Mouse (Mus musculus) CH12.LX (cell line): ENCODE measurements around the gene Slc26a10.

ENCODE experiments used
- CHD1 ChIP-seq: IDR thresholded peaks from 2 replicates; pipeline ENCODE4 v1.6.1; 2012; ENCODE audit warnings: low read depth, low read length, improper control_type of control experiment, inconsistent platforms
- CTCF ChIP-seq, 2 experiments: IDR thresholded peaks in 1 of 2; conservative IDR thresholded peaks in 1 of 2; 2 replicates each; pipeline ENCODE4 v1.5.1; 2011 to 2012; ENCODE audit warnings: low read depth in 2 of 2, low read length in 2 of 2, improper control_type of control experiment in 1 of 2, inconsistent platforms in 1 of 2, mild to moderate bottlenecking in 1 of 2, moderate library complexity in 1 of 2
- EP300 ChIP-seq: IDR thresholded peaks from 2 replicates; pipeline ENCODE4 v1.6.1; 2011; ENCODE audit warnings: low read length, improper control_type of control experiment
- GABPA ChIP-seq: IDR thresholded peaks from 2 replicates; pipeline ENCODE4 v1.6.1; 2012; ENCODE audit warnings: low read depth, low read length, improper control_type of control experiment, inconsistent platforms; ENCODE audit not compliant: insufficient replicate concordance
- JUND ChIP-seq: conservative IDR thresholded peaks from 2 replicates; pipeline ENCODE4 v1.6.1; 2011; ENCODE audit warnings: low read depth, low read length, improper control_type of control experiment
- MAX ChIP-seq: IDR thresholded peaks from 2 replicates; pipeline ENCODE4 v1.6.1; 2011; ENCODE audit warnings: low read length, improper control_type of control experiment
- MEF2A ChIP-seq: IDR thresholded peaks from 2 replicates; pipeline ENCODE4 v1.6.1; 2014; ENCODE audit warnings: low read depth, mild to moderate bottlenecking, inconsistent platforms, low read length, improper control_type of control experiment, borderline replicate concordance
- MXI1 ChIP-seq: IDR thresholded peaks from 2 replicates; pipeline ENCODE4 v1.6.1; 2011; ENCODE audit warnings: mild to moderate bottlenecking, low read depth, low read length, improper control_type of control experiment
- POLR2AphosphoS2 ChIP-seq: IDR thresholded peaks from 2 replicates; pipeline ENCODE4 v1.6.1; 2011; ENCODE audit warnings: low read depth, low read length, improper control_type of control experiment
- RAD21 ChIP-seq: IDR thresholded peaks from 2 replicates; pipeline ENCODE4 v1.6.1; 2011; ENCODE audit warnings: low read depth, mild to moderate bottlenecking, low read length, improper control_type of control experiment, moderate library complexity
- TBP ChIP-seq: conservative IDR thresholded peaks from 2 replicates; pipeline ENCODE4 v1.6.1; 2011; ENCODE audit warnings: low read depth, low read length, improper control_type of control experiment
- USF1 ChIP-seq: IDR thresholded peaks from 2 replicates; pipeline ENCODE4 v1.6.1; 2014; ENCODE audit warnings: low read depth, mild to moderate bottlenecking, inconsistent platforms, low read length, improper control_type of control experiment
- ZNF384 ChIP-seq: IDR thresholded peaks from 2 replicates; pipeline ENCODE4 v1.6.1; 2012; ENCODE audit warnings: low read depth, low read length, improper control_type of control experiment, inconsistent platforms

DNA sequence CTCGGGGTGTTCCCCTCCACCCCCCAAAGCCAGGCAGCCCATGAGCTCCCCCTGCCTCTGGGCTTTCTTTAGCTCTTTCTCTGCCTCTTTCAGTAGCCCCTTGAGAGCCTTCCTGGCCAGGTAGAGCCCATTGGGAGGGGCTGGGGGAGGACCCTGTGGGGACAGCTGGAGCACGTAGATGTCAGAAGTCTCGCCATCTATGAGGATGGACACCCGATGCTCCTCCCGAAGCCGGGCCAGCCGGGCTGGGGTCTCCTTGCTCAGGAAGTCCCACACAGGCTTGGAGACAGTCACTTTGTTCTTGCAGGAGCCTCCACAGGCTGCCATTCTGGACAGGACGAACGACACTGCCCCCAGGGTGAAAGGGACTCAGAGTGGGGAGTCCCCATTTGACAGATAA lies 12.6 kb upstream of the Slc26a10 start:
- TF ChIP-seq CHD1 (no peak), CTCF (conservative IDR thresholded peaks at IDR 0.05 in 1 of 2, IDR thresholded peaks at IDR 0.05 in 1 of 2; ENCODE audit: low read depth in 2 of 2, low read length in 2 of 2) (no peak), MAX (no peak), TBP (no peak), EP300 (no peak), MEF2A (no peak), JUND (no peak), GABPA (no peak), RAD21 (no peak), POLR2AphosphoS2 (no peak), USF1 (no peak), MXI1 (no peak), ZNF384 (no peak)
